Mouse (Mus musculus): ENCODE measurements around the gene Phc3. TPM values are rescaled to one million over a fixed set of nuclear protein-coding genes. Genes with fewer than 3 reads are reported as not detected.

Phc3 gene
- polyA plus RNA-seq, 1 experiment = 62.1 TPM

GRCm38 (mm10) chr3:30994859-30995258 lies 25.6 kb upstream of the Phc3 start:
- WGBS = 19% methylated on average over 6 of the region's 6 CpGs
- Histone ChIP-seq H3K36me3 (ENCODE audit: control insufficient read depth, insufficient read depth, low read length) (no peaks in the 10 kb centered on the region), H3K27ac (ENCODE audit: control insufficient read depth, insufficient read depth, low read length) (no peak overlapping the region), H3K4me3 (ENCODE audit: control insufficient read depth, insufficient read depth, low read length) (peak overlapping the region; percentile 35), H3K4me1 (replicated peaks; ENCODE audit: control insufficient read depth, insufficient read depth, low read length) (peaks cover 3% of the 10 kb centered on the region), H3K27me3 (ENCODE audit: control insufficient read depth, insufficient read depth, low read length) (no peaks in the 10 kb centered on the region)
- TF ChIP-seq POLR2A (IDR thresholded peaks at IDR 0.05; ENCODE audit: control insufficient read depth, extremely low read depth, insufficient read depth, low read length, poor library complexity) (no peak), CTCF (IDR thresholded peaks at IDR 0.05; ENCODE audit: borderline replicate concordance, control insufficient read depth, extremely low read depth, insufficient read depth, low read length, poor library complexity) (no peak)
- no peak for DNase-seq

GRCm38 (mm10) chr3:30993066-30993573 lies 23.9 kb upstream of the Phc3 start:
- H3K27ac ChIP-seq (ENCODE audit: control insufficient read depth, insufficient read depth, low read length) = no peak overlapping the region

GRCm38 (mm10) chr3:30992161-30992560 lies 22.9 kb upstream of the Phc3 start:
- 81% methylated on average over 7 of the region's 7 CpGs for WGBS
- no peak overlapping the region for H3K4me3 ChIP-seq (ENCODE audit: control insufficient read depth, insufficient read depth, low read length)

More at GRCm38 (mm10) chr3:30993066-30993573, 23.9 kb upstream of the Phc3 start:
- Histone ChIP-seq H3K27me3 (ENCODE audit: control insufficient read depth, insufficient read depth, low read length) (no peaks in the 10 kb centered on the region), H3K4me1 (replicated peaks; ENCODE audit: control insufficient read depth, insufficient read depth, low read length) (no peaks in the 10 kb centered on the region), H3K36me3 (ENCODE audit: control insufficient read depth, insufficient read depth, low read length) (no peaks in the 10 kb centered on the region), H3K4me3 (ENCODE audit: control insufficient read depth, insufficient read depth, low read length) (no peak overlapping the region)
- TF ChIP-seq POLR2A (IDR thresholded peaks at IDR 0.05; ENCODE audit: control insufficient read depth, extremely low read depth, insufficient read depth, low read length, poor library complexity) (no peak), CTCF (IDR thresholded peaks at IDR 0.05; ENCODE audit: borderline replicate concordance, control insufficient read depth, extremely low read depth, insufficient read depth, low read length, poor library complexity) (no peak)
- DNase-seq = peak; percentile 18

GRCm38 (mm10) chr3:30987396-30988318 lies 18.4 kb upstream of the Phc3 start:
- 96% methylated on average over 9 of the region's 9 CpGs for WGBS
- Histone ChIP-seq H3K27ac (ENCODE audit: control insufficient read depth, insufficient read depth, low read length) (no peak overlapping the region), H3K4me1 (replicated peaks; ENCODE audit: control insufficient read depth, insufficient read depth, low read length) (no peaks in the 10 kb centered on the region), H3K27me3 (ENCODE audit: control insufficient read depth, insufficient read depth, low read length) (no peaks in the 10 kb centered on the region), H3K36me3 (ENCODE audit: control insufficient read depth, insufficient read depth, low read length) (no peaks in the 10 kb centered on the region), H3K4me3 (ENCODE audit: control insufficient read depth, insufficient read depth, low read length) (no peak overlapping the region)
- DNase-seq = no peak
- TF ChIP-seq CTCF (IDR thresholded peaks at IDR 0.05; ENCODE audit: borderline replicate concordance, control insufficient read depth, extremely low read depth, insufficient read depth, low read length, poor library complexity) (no peak), POLR2A (IDR thresholded peaks at IDR 0.05; ENCODE audit: control insufficient read depth, extremely low read depth, insufficient read depth, low read length, poor library complexity) (no peak)

More at GRCm38 (mm10) chr3:30992161-30992560, 22.9 kb upstream of the Phc3 start:
- H3K27ac ChIP-seq (ENCODE audit: control insufficient read depth, insufficient read depth, low read length) = no peak overlapping the region
- no peak for DNase-seq
- no peaks in the 10 kb centered on the region for H3K27me3 ChIP-seq (ENCODE audit: control insufficient read depth, insufficient read depth, low read length)
- no peaks in the 10 kb centered on the region for H3K4me1 ChIP-seq (replicated peaks; ENCODE audit: control insufficient read depth, insufficient read depth, low read length)
- TF ChIP-seq CTCF (IDR thresholded peaks at IDR 0.05; ENCODE audit: borderline replicate concordance, control insufficient read depth, extremely low read depth, insufficient read depth, low read length, poor library complexity) (no peak), POLR2A (IDR thresholded peaks at IDR 0.05; ENCODE audit: control insufficient read depth, extremely low read depth, insufficient read depth, low read length, poor library complexity) (no peak)
- H3K36me3 ChIP-seq (ENCODE audit: control insufficient read depth, insufficient read depth, low read length) = no peaks in the 10 kb centered on the region

- no peak overlapping the region for H3K27ac ChIP-seq (ENCODE audit: control insufficient read depth, insufficient read depth, low read length)
- TF ChIP-seq POLR2A (IDR thresholded peaks at IDR 0.05; ENCODE audit: control insufficient read depth, extremely low read depth, insufficient read depth, low read length, poor library complexity) = no peak
- TF ChIP-seq CTCF (IDR thresholded peaks at IDR 0.05; ENCODE audit: borderline replicate concordance, control insufficient read depth, extremely low read depth, insufficient read depth, low read length, poor library complexity) = no peak
- no peaks in the 10 kb centered on the region for H3K27me3 ChIP-seq (ENCODE audit: control insufficient read depth, insufficient read depth, low read length)
- no peak overlapping the region for H3K4me3 ChIP-seq (ENCODE audit: control insufficient read depth, insufficient read depth, low read length)
- no peaks in the 10 kb centered on the region for H3K36me3 ChIP-seq (ENCODE audit: control insufficient read depth, insufficient read depth, low read length)
- H3K4me1 ChIP-seq (replicated peaks; ENCODE audit: control insufficient read depth, insufficient read depth, low read length) = no peaks in the 10 kb centered on the region
- WGBS = 85% methylated on average over 8 of the region's 8 CpGs
- no peak for DNase-seq
Measured at GRCm38 (mm10) chr3:30982924-30983536, 13.8 kb upstream of the Phc3 start.

- 84% methylated on average over 5 of the region's 5 CpGs for WGBS
- H3K4me1 ChIP-seq (replicated peaks; ENCODE audit: control insufficient read depth, insufficient read depth, low read length) = no peaks in the 10 kb centered on the region
- H3K36me3 ChIP-seq (ENCODE audit: control insufficient read depth, insufficient read depth, low read length) = no peaks in the 10 kb centered on the region
- H3K4me3 ChIP-seq (ENCODE audit: control insufficient read depth, insufficient read depth, low read length) = no peak overlapping the region
- TF ChIP-seq POLR2A (IDR thresholded peaks at IDR 0.05; ENCODE audit: control insufficient read depth, extremely low read depth, insufficient read depth, low read length, poor library complexity) (no peak), CTCF (IDR thresholded peaks at IDR 0.05; ENCODE audit: borderline replicate concordance, control insufficient read depth, extremely low read depth, insufficient read depth, low read length, poor library complexity) (no peak)
- DNase-seq = no peak
- no peaks in the 10 kb centered on the region for H3K27me3 ChIP-seq (ENCODE audit: control insufficient read depth, insufficient read depth, low read length)
- H3K27ac ChIP-seq (ENCODE audit: control insufficient read depth, insufficient read depth, low read length) = no peak overlapping the region
Measured at GRCm38 (mm10) chr3:30981616-30982380, 12.6 kb upstream of the Phc3 start.

All from thymus, adult 2 months (tissue).